Mouse (Mus musculus): ENCODE data around the gene Rgs6. TPM values are rescaled to one million over a fixed set of nuclear protein-coding genes. Genes with fewer than 3 reads are reported as not detected.

Rgs6 gene
- polyA plus RNA-seq, 1 experiment from 2014 or later: 0.70 TPM

- H3K36me3 ChIP-seq (replicated peaks; ENCODE audit: control insufficient read depth, insufficient read depth, low read depth, low read length): no peaks in the 10 kb centered on the region
- no peak overlapping the region for H3K9ac ChIP-seq (replicated peaks; ENCODE audit: low read length)
- H3K27me3 ChIP-seq (ENCODE audit: control insufficient read depth, insufficient read depth, low read length): no peaks in the 10 kb centered on the region
- no peak overlapping the region for H3K4me3 ChIP-seq (ENCODE audit: low read depth, low read length)
- H3K4me2 ChIP-seq (ENCODE audit: low read depth, low read length): no peak overlapping the region
- no peaks in the 10 kb centered on the region for H3K4me1 ChIP-seq (ENCODE audit: control insufficient read depth, insufficient read depth, low read length)
- DNase-seq (ENCODE audit: low spot score) (peak; percentile 6), ATAC-seq (replicated peaks; ENCODE audit: insufficient number of reproducible peaks, low FRiP score, low TSS enrichment, low read depth) (no peak)
- H3K9me3 ChIP-seq (replicated peaks; ENCODE audit: control insufficient read depth, low read length): no peaks in the 10 kb centered on the region
- WGBS: 68% methylated on average over 4 of the region's 4 CpGs
- H3K27ac ChIP-seq (replicated peaks; ENCODE audit: low read depth, low read length): no peak overlapping the region
These were observed 464.3 kb downstream of the Rgs6 start for GRCm38 (mm10) chr12:83052391-83052790.

GRCm38 (mm10) chr12:83055690-83056089 lies 467.6 kb downstream of the Rgs6 start:
- Histone ChIP-seq H3K9ac (replicated peaks; ENCODE audit: low read length) (no peak overlapping the region), H3K9me3 (replicated peaks; ENCODE audit: control insufficient read depth, low read length) (no peaks in the 10 kb centered on the region), H3K4me2 (ENCODE audit: low read depth, low read length) (no peak overlapping the region), H3K4me1 (ENCODE audit: control insufficient read depth, insufficient read depth, low read length) (no peaks in the 10 kb centered on the region), H3K27ac (replicated peaks; ENCODE audit: low read depth, low read length) (no peak overlapping the region), H3K36me3 (replicated peaks; ENCODE audit: control insufficient read depth, insufficient read depth, low read depth, low read length) (no peaks in the 10 kb centered on the region), H3K4me3 (ENCODE audit: low read depth, low read length) (no peak overlapping the region), H3K27me3 (ENCODE audit: control insufficient read depth, insufficient read depth, low read length) (no peaks in the 10 kb centered on the region)
- ATAC-seq (replicated peaks; ENCODE audit: insufficient number of reproducible peaks, low FRiP score, low TSS enrichment, low read depth): no peak
- DNase-seq (ENCODE audit: low spot score): no peak
- 88% methylated on average over 5 of the region's 5 CpGs for WGBS

DNA sequence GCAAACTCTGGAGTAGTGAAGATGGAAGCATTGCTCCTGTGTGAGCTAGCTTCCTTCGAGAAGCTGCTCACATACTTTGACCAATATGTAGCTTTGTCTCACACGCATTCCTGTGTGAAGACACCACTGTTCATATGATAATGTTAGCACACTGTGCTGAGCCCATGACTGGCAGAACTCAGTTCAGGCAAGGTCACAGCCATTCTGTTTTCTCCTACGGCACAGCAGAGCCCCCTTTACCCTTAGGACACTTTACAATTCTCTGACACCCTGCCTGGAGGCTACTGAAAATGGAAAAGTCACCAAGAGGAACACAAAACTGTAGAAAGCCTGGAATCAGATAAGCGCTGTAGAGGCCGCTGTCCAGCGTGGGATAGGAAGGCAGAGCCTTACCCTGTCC lies 478.3 kb downstream of the Rgs6 start:
- H3K9me3 ChIP-seq (replicated peaks; ENCODE audit: control insufficient read depth, low read length): no peaks in the 10 kb centered on the region
- no peak overlapping the region for H3K27ac ChIP-seq (replicated peaks; ENCODE audit: low read depth, low read length)
- no peak for ATAC-seq (replicated peaks; ENCODE audit: insufficient number of reproducible peaks, low FRiP score, low TSS enrichment, low read depth)
- DNase-seq (ENCODE audit: low spot score): no peak
- no peak overlapping the region for H3K9ac ChIP-seq (replicated peaks; ENCODE audit: low read length)
- no peak overlapping the region for H3K4me2 ChIP-seq (ENCODE audit: low read depth, low read length)
- H3K4me1 ChIP-seq (ENCODE audit: control insufficient read depth, insufficient read depth, low read length): no peaks in the 10 kb centered on the region
- no peaks in the 10 kb centered on the region for H3K27me3 ChIP-seq (ENCODE audit: control insufficient read depth, insufficient read depth, low read length)
- WGBS: 79% methylated on average over 6 of the region's 6 CpGs
- H3K4me3 ChIP-seq (ENCODE audit: low read depth, low read length): no peak overlapping the region
- H3K36me3 ChIP-seq (replicated peaks; ENCODE audit: control insufficient read depth, insufficient read depth, low read depth, low read length): no peaks in the 10 kb centered on the region

GRCm38 (mm10) chr12:83070848-83071247 lies 482.8 kb downstream of the Rgs6 start:
- ATAC-seq (replicated peaks; ENCODE audit: insufficient number of reproducible peaks, low FRiP score, low TSS enrichment, low read depth) (no peak), DNase-seq (ENCODE audit: low spot score) (no peak)
- Histone ChIP-seq H3K9me3 (replicated peaks; ENCODE audit: control insufficient read depth, low read length) (no peaks in the 10 kb centered on the region), H3K9ac (replicated peaks; ENCODE audit: low read length) (no peak overlapping the region), H3K4me3 (ENCODE audit: low read depth, low read length) (no peak overlapping the region), H3K36me3 (replicated peaks; ENCODE audit: control insufficient read depth, insufficient read depth, low read depth, low read length) (no peaks in the 10 kb centered on the region), H3K27ac (replicated peaks; ENCODE audit: low read depth, low read length) (no peak overlapping the region), H3K27me3 (ENCODE audit: control insufficient read depth, insufficient read depth, low read length) (no peaks in the 10 kb centered on the region), H3K4me1 (ENCODE audit: control insufficient read depth, insufficient read depth, low read length) (peaks cover 4% of the 10 kb centered on the region; the same call in 1 of the 2 replicates), H3K4me2 (ENCODE audit: low read depth, low read length) (no peak overlapping the region)
- 74% methylated on average over 5 of the region's 5 CpGs for WGBS

- no peak for ATAC-seq (replicated peaks; ENCODE audit: insufficient number of reproducible peaks, low FRiP score, low TSS enrichment, low read depth)
- H3K36me3 ChIP-seq (replicated peaks; ENCODE audit: control insufficient read depth, insufficient read depth, low read depth, low read length): no peaks in the 10 kb centered on the region
- no peak overlapping the region for H3K4me2 ChIP-seq (ENCODE audit: low read depth, low read length)
- H3K9me3 ChIP-seq (replicated peaks; ENCODE audit: control insufficient read depth, low read length): no peaks in the 10 kb centered on the region
- no peaks in the 10 kb centered on the region for H3K27me3 ChIP-seq (ENCODE audit: control insufficient read depth, insufficient read depth, low read length)
- no peak overlapping the region for H3K4me3 ChIP-seq (ENCODE audit: low read depth, low read length)
- DNase-seq (ENCODE audit: low spot score): peak; percentile 45
- H3K9ac ChIP-seq (replicated peaks; ENCODE audit: low read length): no peak overlapping the region
- H3K4me1 ChIP-seq (ENCODE audit: control insufficient read depth, insufficient read depth, low read length): peaks cover 4% of the 10 kb centered on the region; the same call in 1 of the 2 replicates
- 42% methylated on average over 3 of the region's 3 CpGs for WGBS
- H3K27ac ChIP-seq (replicated peaks; ENCODE audit: low read depth, low read length): no peak overlapping the region
These were observed 484.2 kb downstream of the Rgs6 start for GRCm38 (mm10) chr12:83072181-83072887.

DNA sequence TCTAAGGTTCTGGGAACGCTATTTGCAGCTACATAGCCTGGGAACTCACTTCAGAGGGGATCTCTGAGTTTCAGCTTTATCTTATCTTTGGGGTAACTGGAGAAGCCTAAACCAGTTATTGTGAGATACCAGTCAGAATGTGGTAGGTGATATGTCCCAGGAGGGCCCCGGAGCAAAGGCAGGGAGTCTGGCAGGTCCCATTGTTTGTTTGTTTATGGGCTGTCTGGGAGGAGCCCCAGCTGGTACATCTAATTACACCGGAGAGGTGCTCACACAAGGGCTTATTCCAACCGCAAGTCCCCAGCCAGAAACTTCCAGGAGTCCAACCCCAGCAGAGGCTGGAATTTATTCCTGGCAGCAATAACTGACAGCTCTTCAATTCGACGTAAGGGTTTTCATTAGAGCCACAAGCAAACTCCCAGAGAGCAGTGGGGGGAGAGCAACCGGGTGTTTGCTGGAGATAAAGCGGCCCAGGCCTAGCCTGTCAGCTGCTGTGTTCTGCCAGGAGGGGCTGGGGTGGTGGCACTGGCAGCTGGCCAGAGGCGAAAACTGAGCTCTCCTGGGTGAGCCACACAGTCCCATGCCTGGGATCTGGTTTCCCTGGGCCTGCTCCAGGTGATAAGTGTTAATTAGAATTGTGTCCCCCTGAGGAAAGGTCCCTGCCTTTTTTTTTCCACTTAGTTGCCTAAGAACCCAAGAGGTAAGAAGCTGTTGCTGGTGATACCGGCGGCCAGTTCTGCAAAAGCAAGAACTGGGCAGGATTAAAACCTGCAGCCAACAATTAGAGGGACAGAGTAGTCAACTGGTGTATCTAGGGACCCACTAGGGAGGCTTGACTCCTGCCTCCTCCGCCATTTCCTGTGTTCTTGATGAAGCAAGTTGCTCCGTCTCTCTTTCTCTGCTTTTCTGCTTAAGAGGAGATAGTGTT lies 485.1 kb downstream of the Rgs6 start:
- Histone ChIP-seq H3K27me3 (ENCODE audit: control insufficient read depth, insufficient read depth, low read length) (no peaks in the 10 kb centered on the region), H3K4me1 (ENCODE audit: control insufficient read depth, insufficient read depth, low read length) (peaks cover 4% of the 10 kb centered on the region; the same call in 1 of the 2 replicates), H3K36me3 (replicated peaks; ENCODE audit: control insufficient read depth, insufficient read depth, low read depth, low read length) (no peaks in the 10 kb centered on the region), H3K9me3 (replicated peaks; ENCODE audit: control insufficient read depth, low read length) (no peaks in the 10 kb centered on the region), H3K9ac (replicated peaks; ENCODE audit: low read length) (no peak overlapping the region), H3K4me3 (ENCODE audit: low read depth, low read length) (no peak overlapping the region), H3K27ac (replicated peaks; ENCODE audit: low read depth, low read length) (no peak overlapping the region), H3K4me2 (ENCODE audit: low read depth, low read length) (no peak overlapping the region)
- peak; percentile 89 for ATAC-seq (replicated peaks; ENCODE audit: insufficient number of reproducible peaks, low FRiP score, low TSS enrichment, low read depth)
- peak; percentile 38 for DNase-seq (ENCODE audit: low spot score)
- 32% methylated on average over 13 of the region's 13 CpGs for WGBS

DNA sequence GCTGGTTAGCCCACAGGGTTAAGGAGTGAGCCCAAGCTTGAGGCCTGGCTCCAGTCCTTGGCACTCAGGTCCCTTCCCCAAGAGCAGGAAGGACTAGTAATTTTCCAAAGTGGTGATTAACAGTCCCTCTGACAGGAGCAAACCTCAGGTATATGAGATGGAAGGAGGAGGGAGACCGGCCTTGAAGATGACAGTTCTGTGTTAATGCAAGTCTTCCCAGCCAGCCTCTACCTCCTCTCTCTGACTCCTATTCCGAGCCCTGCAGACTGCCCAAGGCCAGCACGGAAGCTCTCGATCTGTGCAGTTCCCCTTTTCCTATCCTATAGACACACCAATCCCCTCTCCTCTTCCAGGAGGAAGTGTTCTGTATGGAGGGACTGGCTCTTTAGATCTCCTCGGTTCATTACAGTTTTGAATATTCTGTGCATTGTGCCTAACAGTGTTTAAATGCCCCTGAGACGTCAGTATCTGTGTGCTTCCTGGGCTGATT lies 485.8 kb downstream of the Rgs6 start:
- Histone ChIP-seq H3K27me3 (ENCODE audit: control insufficient read depth, insufficient read depth, low read length) (no peaks in the 10 kb centered on the region), H3K36me3 (replicated peaks; ENCODE audit: control insufficient read depth, insufficient read depth, low read depth, low read length) (no peaks in the 10 kb centered on the region), H3K4me2 (ENCODE audit: low read depth, low read length) (no peak overlapping the region), H3K27ac (replicated peaks; ENCODE audit: low read depth, low read length) (no peak overlapping the region), H3K9me3 (replicated peaks; ENCODE audit: control insufficient read depth, low read length) (no peaks in the 10 kb centered on the region), H3K4me3 (ENCODE audit: low read depth, low read length) (no peak overlapping the region), H3K4me1 (ENCODE audit: control insufficient read depth, insufficient read depth, low read length) (peaks cover 4% of the 10 kb centered on the region; the same call in 1 of the 2 replicates), H3K9ac (replicated peaks; ENCODE audit: low read length) (no peak overlapping the region)
- WGBS: 78% methylated on average over 6 of the region's 6 CpGs
- ATAC-seq (replicated peaks; ENCODE audit: insufficient number of reproducible peaks, low FRiP score, low TSS enrichment, low read depth): no peak
- no peak for DNase-seq (ENCODE audit: low spot score)

DNA sequence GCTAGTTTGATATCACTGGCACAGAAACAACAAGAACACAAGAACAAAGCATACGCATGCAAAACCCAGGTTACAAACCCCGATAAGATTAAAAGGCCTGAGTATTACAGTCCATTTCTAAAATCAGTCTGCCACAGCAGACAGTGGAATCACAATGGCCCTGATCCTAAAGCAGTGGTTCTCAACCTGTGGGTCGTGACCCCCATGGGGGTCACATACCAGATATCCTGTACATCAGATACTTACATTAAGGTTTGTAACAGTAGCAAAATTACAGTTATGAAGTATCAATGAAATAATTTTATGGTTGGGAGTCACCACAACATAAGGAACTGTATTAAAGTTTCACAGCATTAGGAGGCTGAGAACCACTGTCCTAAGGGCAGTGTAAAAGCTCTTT lies 488.1 kb downstream of the Rgs6 start:
- no peak for DNase-seq (ENCODE audit: low spot score)
- H3K9me3 ChIP-seq (replicated peaks; ENCODE audit: control insufficient read depth, low read length): no peaks in the 10 kb centered on the region
- no peaks in the 10 kb centered on the region for H3K36me3 ChIP-seq (replicated peaks; ENCODE audit: control insufficient read depth, insufficient read depth, low read depth, low read length)
- no peak for ATAC-seq (replicated peaks; ENCODE audit: insufficient number of reproducible peaks, low FRiP score, low TSS enrichment, low read depth)
- 90% methylated on average over 3 of the region's 3 CpGs for WGBS
- H3K27me3 ChIP-seq (ENCODE audit: control insufficient read depth, insufficient read depth, low read length): no peaks in the 10 kb centered on the region
- peaks cover 4% of the 10 kb centered on the region; the same call in 1 of the 2 replicates for H3K4me1 ChIP-seq (ENCODE audit: control insufficient read depth, insufficient read depth, low read length)
- no peak overlapping the region for H3K9ac ChIP-seq (replicated peaks; ENCODE audit: low read length)
- no peak overlapping the region for H3K4me2 ChIP-seq (ENCODE audit: low read depth, low read length)
- H3K27ac ChIP-seq (replicated peaks; ENCODE audit: low read depth, low read length): no peak overlapping the region
- H3K4me3 ChIP-seq (ENCODE audit: low read depth, low read length): no peak overlapping the region
